Mouse (Mus musculus): ENCODE measurements at regions not wholly inside any gene's neighbourhood (a gene's known extent, or its start where the extent isn't known, plus 50 kb on each side); places are given as distances from the start of the nearest gene placed in this dataset.

GRCm38 (mm10) chr16:49995822-49996221, 195.5 kb downstream of the Cd47 start:
- H3K4me1 ChIP-seq (ENCODE audit: control insufficient read depth, insufficient read depth, insufficient read length, low read length), result no peaks in the 10 kb centered on the region
- TF ChIP-seq POLR2A (IDR thresholded peaks at IDR 0.05; ENCODE audit: low read depth, low read length) (no peak), CTCF (IDR thresholded peaks at IDR 0.05; ENCODE audit: extremely low read depth, insufficient read length, insufficient replicate concordance, low read depth, low read length) (no peak)
- no peak overlapping the region for H3K4me3 ChIP-seq (ENCODE audit: low read depth, low read length)
- WGBS, result 87% methylated on average over 3 of the region's 3 CpGs
- H3K27ac ChIP-seq (ENCODE audit: insufficient read depth, low read depth, low read length), result no peak overlapping the region
- no peaks in the 10 kb centered on the region for H3K36me3 ChIP-seq (ENCODE audit: control insufficient read depth, insufficient read depth, low read length)
- H3K27me3 ChIP-seq (ENCODE audit: control insufficient read depth, insufficient read depth, low read length), result no peaks in the 10 kb centered on the region

GRCm38 (mm10) chr16:49996593-49996992, 196.3 kb downstream of the Cd47 start:
- no peaks in the 10 kb centered on the region for H3K36me3 ChIP-seq (ENCODE audit: control insufficient read depth, insufficient read depth, low read length)
- WGBS, result 43% methylated on average over 5 of the region's 5 CpGs

GRCm38 (mm10) chr16:49997040-49997439, 196.7 kb downstream of the Cd47 start:
- TF ChIP-seq POLR2A (IDR thresholded peaks at IDR 0.05; ENCODE audit: low read depth, low read length) (no peak), CTCF (IDR thresholded peaks at IDR 0.05; ENCODE audit: extremely low read depth, insufficient read length, insufficient replicate concordance, low read depth, low read length) (no peak)
- no peaks in the 10 kb centered on the region for H3K27me3 ChIP-seq (ENCODE audit: control insufficient read depth, insufficient read depth, low read length)
- H3K36me3 ChIP-seq (ENCODE audit: control insufficient read depth, insufficient read depth, low read length), result no peaks in the 10 kb centered on the region
- H3K27ac ChIP-seq (ENCODE audit: insufficient read depth, low read depth, low read length), result no peak overlapping the region
- WGBS, result 83% methylated on average over 7 of the region's 7 CpGs
- H3K4me3 ChIP-seq (ENCODE audit: low read depth, low read length), result no peak overlapping the region
- no peaks in the 10 kb centered on the region for H3K4me1 ChIP-seq (ENCODE audit: control insufficient read depth, insufficient read depth, insufficient read length, low read length)

More at GRCm38 (mm10) chr16:49996593-49996992, 196.3 kb downstream of the Cd47 start:
- Histone ChIP-seq H3K27ac (ENCODE audit: insufficient read depth, low read depth, low read length) (no peak overlapping the region), H3K4me3 (ENCODE audit: low read depth, low read length) (no peak overlapping the region), H3K27me3 (ENCODE audit: control insufficient read depth, insufficient read depth, low read length) (no peaks in the 10 kb centered on the region), H3K4me1 (ENCODE audit: control insufficient read depth, insufficient read depth, insufficient read length, low read length) (no peaks in the 10 kb centered on the region)
- TF ChIP-seq POLR2A (IDR thresholded peaks at IDR 0.05; ENCODE audit: low read depth, low read length), result no peak
- TF ChIP-seq CTCF (IDR thresholded peaks at IDR 0.05; ENCODE audit: extremely low read depth, insufficient read length, insufficient replicate concordance, low read depth, low read length), result no peak

- no peaks in the 10 kb centered on the region for H3K36me3 ChIP-seq (ENCODE audit: control insufficient read depth, insufficient read depth, low read length)
- WGBS, result 66% methylated on average over 4 of the region's 4 CpGs
- H3K27me3 ChIP-seq (ENCODE audit: control insufficient read depth, insufficient read depth, low read length), result no peaks in the 10 kb centered on the region
- TF ChIP-seq CTCF (IDR thresholded peaks at IDR 0.05; ENCODE audit: extremely low read depth, insufficient read length, insufficient replicate concordance, low read depth, low read length) (no peak), POLR2A (IDR thresholded peaks at IDR 0.05; ENCODE audit: low read depth, low read length) (no peak)
- no peaks in the 10 kb centered on the region for H3K4me1 ChIP-seq (ENCODE audit: control insufficient read depth, insufficient read depth, insufficient read length, low read length)
- H3K27ac ChIP-seq (ENCODE audit: insufficient read depth, low read depth, low read length), result no peak overlapping the region
- no peak overlapping the region for H3K4me3 ChIP-seq (ENCODE audit: low read depth, low read length)
Measured at GRCm38 (mm10) chr16:50000805-50001204, 200.5 kb downstream of the Cd47 start.

- 56% methylated on average over 3 of the region's 3 CpGs for WGBS
- TF ChIP-seq POLR2A (IDR thresholded peaks at IDR 0.05; ENCODE audit: low read depth, low read length) (no peak), CTCF (IDR thresholded peaks at IDR 0.05; ENCODE audit: extremely low read depth, insufficient read length, insufficient replicate concordance, low read depth, low read length) (no peak)
- Histone ChIP-seq H3K27me3 (ENCODE audit: control insufficient read depth, insufficient read depth, low read length) (no peaks in the 10 kb centered on the region), H3K36me3 (ENCODE audit: control insufficient read depth, insufficient read depth, low read length) (no peaks in the 10 kb centered on the region), H3K4me1 (ENCODE audit: control insufficient read depth, insufficient read depth, insufficient read length, low read length) (no peaks in the 10 kb centered on the region), H3K27ac (ENCODE audit: insufficient read depth, low read depth, low read length) (no peak overlapping the region), H3K4me3 (ENCODE audit: low read depth, low read length) (no peak overlapping the region)
Measured at GRCm38 (mm10) chr16:50001662-50002455, 201.5 kb downstream of the Cd47 start.

GRCm38 (mm10) chr16:50002456-50002788, 202.1 kb downstream of the Cd47 start:
- no peaks in the 10 kb centered on the region for H3K36me3 ChIP-seq (ENCODE audit: control insufficient read depth, insufficient read depth, low read length)
- TF ChIP-seq CTCF (IDR thresholded peaks at IDR 0.05; ENCODE audit: extremely low read depth, insufficient read length, insufficient replicate concordance, low read depth, low read length) (no peak), POLR2A (IDR thresholded peaks at IDR 0.05; ENCODE audit: low read depth, low read length) (no peak)

GRCm38 (mm10) chr16:50009046-50009445, 208.7 kb downstream of the Cd47 start:
- no peak overlapping the region for H3K27ac ChIP-seq (ENCODE audit: insufficient read depth, low read depth, low read length)
- 84% methylated on average over 3 of the region's 3 CpGs for WGBS
- no peaks in the 10 kb centered on the region for H3K4me1 ChIP-seq (ENCODE audit: control insufficient read depth, insufficient read depth, insufficient read length, low read length)
- no peak overlapping the region for H3K4me3 ChIP-seq (ENCODE audit: low read depth, low read length)
- H3K36me3 ChIP-seq (ENCODE audit: control insufficient read depth, insufficient read depth, low read length), result no peaks in the 10 kb centered on the region
- TF ChIP-seq POLR2A (IDR thresholded peaks at IDR 0.05; ENCODE audit: low read depth, low read length) (no peak), CTCF (IDR thresholded peaks at IDR 0.05; ENCODE audit: extremely low read depth, insufficient read length, insufficient replicate concordance, low read depth, low read length) (no peak)
- H3K27me3 ChIP-seq (ENCODE audit: control insufficient read depth, insufficient read depth, low read length), result no peaks in the 10 kb centered on the region

More at GRCm38 (mm10) chr16:50002456-50002788, 202.1 kb downstream of the Cd47 start:
- H3K27ac ChIP-seq (ENCODE audit: insufficient read depth, low read depth, low read length), result no peak overlapping the region
- H3K4me1 ChIP-seq (ENCODE audit: control insufficient read depth, insufficient read depth, insufficient read length, low read length), result no peaks in the 10 kb centered on the region
- H3K4me3 ChIP-seq (ENCODE audit: low read depth, low read length), result no peak overlapping the region
- 91% methylated on average over 3 of the region's 3 CpGs for WGBS
- no peaks in the 10 kb centered on the region for H3K27me3 ChIP-seq (ENCODE audit: control insufficient read depth, insufficient read depth, low read length)
